In the genomic region with DNA sequence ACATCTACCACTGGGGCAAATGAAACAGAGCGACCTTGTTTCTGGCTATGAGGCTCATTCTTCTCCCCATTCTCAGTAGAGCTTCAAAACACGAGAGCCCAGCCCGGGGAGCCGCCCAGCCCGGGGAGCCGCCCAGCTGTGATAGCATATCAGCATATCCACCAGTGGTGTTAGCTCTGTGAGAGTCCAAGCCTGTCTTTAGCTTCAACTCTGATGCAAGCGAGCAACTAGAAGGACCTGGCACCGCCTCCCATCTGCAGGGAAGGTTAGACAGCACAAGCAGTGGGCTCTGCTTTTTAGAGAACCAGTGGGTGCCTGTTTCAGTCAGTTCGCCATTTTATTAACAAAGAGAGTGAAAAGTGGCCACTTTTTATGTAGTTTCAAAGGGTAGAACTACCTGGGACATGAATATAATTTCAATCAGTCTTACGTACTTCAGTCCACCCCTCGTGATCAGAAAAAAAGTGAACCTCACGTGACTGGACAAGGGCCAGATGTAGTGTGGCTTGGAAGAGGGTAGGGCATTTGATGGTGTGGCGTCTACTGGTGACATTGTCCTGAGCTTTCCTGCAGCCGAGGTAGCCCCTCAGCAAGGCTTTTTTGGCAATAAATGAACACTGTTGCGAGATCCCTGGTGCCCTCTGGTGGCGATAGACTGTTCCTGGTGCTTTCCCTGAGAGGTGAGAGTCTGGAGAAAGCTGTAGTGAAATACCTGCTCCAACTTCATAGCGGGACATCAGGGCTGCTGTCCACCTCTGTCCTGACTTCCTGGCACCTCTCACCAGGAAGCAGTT, we compare ENCODE assay signal across 9 mouse cellular contexts.
DNase-seq lines count a peak whose midpoint lies in the region; ATAC-seq and TF ChIP-seq lines count a peak whose summit lies in the region.
"Had no signal": no experiment of that assay in that cellular context is flagged by ENCODE, and none has a peak within 500 bp of the region (broad histone marks: within the 10 kb centered on the region; RNA-seq: fewer than 3 reads in every experiment).

No protein-coding gene starts in this region.

- peak; percentile 51 to 77; a peak in 2 of 4 replicates for TF ChIP-seq CTCF in CH12.LX (conservative IDR thresholded peaks at IDR 0.05 in 1 of 2, IDR thresholded peaks at IDR 0.05 in 1 of 2; ENCODE audit: low read depth in 2 of 2, low read length in 2 of 2)

- H3K79me2 ChIP-seq in CH12.LX (replicated peaks; ENCODE audit: control insufficient read depth, extremely low read depth, insufficient read depth, poor library complexity, severe bottlenecking): no peaks in the 10 kb centered on the region

- H3K4me1 ChIP-seq in CH12.LX (ENCODE audit: control insufficient read depth in 1 of 2, insufficient read depth in 2 of 2): 0 out of 4 replicates have a peak, but pooled peaks cover 0 to 4% of the 10 kb centered on the region in 2 experiments
- H3K4me1 ChIP-seq: stomach, embryonic 15.5 days had no signal

- in situ Hi-C loops in CH12.LX (cut with MboI; ENCODE audit: low pct_ligation_motif_present, low pct_unique_long_range_greater_than_20kb, low sequenced_read_pairs): no loop called here

- no peak overlapping the region for H3K27ac ChIP-seq in CH12.LX (ENCODE audit: insufficient read depth, low read depth)
- H3K27ac ChIP-seq: stomach, embryonic 15.5 days had no signal

- dilution Hi-C loops in CH12.LX (cut with MboI; ENCODE audit: extremely low pct_ligation_motif_present, extremely low pct_unique_long_range_greater_than_20kb, low sequenced_read_pairs): no loop called here

- TF ChIP-seq RAD21 in CH12.LX (IDR thresholded peaks at IDR 0.05; ENCODE audit: low read depth, low read length): peak; percentile 41

- no peak overlapping the region for H3K9ac ChIP-seq in CH12.LX (ENCODE audit: insufficient read depth, low read depth)
- H3K9ac ChIP-seq: stomach, embryonic 15.5 days had no signal

- 0 out of 2 replicates have a peak, but pooled peaks have one; percentile 45 for ATAC-seq in cerebellum, adult (ENCODE audit: insufficient number of reproducible peaks, low FRiP score, low TSS enrichment)
- peak; percentile 78; the same call in 1 of the 2 replicates for ATAC-seq in frontal cortex, adult (ENCODE audit: low TSS enrichment)

- no peaks in the 10 kb centered on the region for H3K9me3 ChIP-seq in CH12.LX (replicated peaks; ENCODE audit: low read length)
- H3K9me3 ChIP-seq: stomach, embryonic 15.5 days had no signal

- DNase-seq in cerebellum, adult 11-12 months: no peak
- peak; percentile 47 for DNase-seq in CH12.LX (ENCODE audit: extremely low read depth)
- peak; percentile 27 for DNase-seq in cerebellum, adult 8-10 months
- DNase-seq in kidney, postnatal 4 days: peak; percentile 77
- peak; percentile 68 for DNase-seq in mesoderm, embryonic 11.5 days (ENCODE audit: low read depth, low spot score)
- DNase-seq in splenic B cell, adult 2 months (ENCODE audit: low read depth, low spot score): peak; percentile 34

- no peak overlapping the region for H3K4me2 ChIP-seq in CH12.LX (ENCODE audit: insufficient read depth, low read depth, poor library complexity, severe bottlenecking)
- H3K4me2 ChIP-seq: stomach, embryonic 15.5 days had no signal

- H3K27me3 ChIP-seq in CH12.LX (replicated peaks): peaks cover 1% of the 10 kb centered on the region
- no peaks in the 10 kb centered on the region for H3K27me3 ChIP-seq in splenic B cell, adult 2 months (ENCODE audit: control insufficient read depth, insufficient read depth, low read length, poor library complexity, severe bottlenecking)
- H3K27me3 ChIP-seq: stomach, embryonic 15.5 days had no signal

- TF ChIP-seq POLR2A in CH12.LX (IDR thresholded peaks at IDR 0.05; ENCODE audit: low read depth, low read length): no peak

- H3K4me3 ChIP-seq in CH12.LX (replicated peaks in 1 of 3; ENCODE audit: low read depth in 2 of 3, low read length in 2 of 3, poor library complexity in 1 of 3): no peak overlapping the region
- H3K4me3 ChIP-seq: stomach, embryonic 15.5 days had no signal

- H3K36me3 ChIP-seq in CH12.LX (replicated peaks in 1 of 2; ENCODE audit: control insufficient read depth in 1 of 2, insufficient read depth in 1 of 2, low read length in 1 of 2): no peaks in the 10 kb centered on the region
- H3K36me3 ChIP-seq in splenic B cell, adult 2 months (ENCODE audit: control insufficient read depth, insufficient read depth, low read length, poor library complexity, severe bottlenecking): no peaks in the 10 kb centered on the region
- H3K36me3 ChIP-seq: stomach, embryonic 15.5 days had no signal

- no peak for TF ChIP-seq EP300 in CH12.LX (IDR thresholded peaks at IDR 0.05; ENCODE audit: low read length)

TF ChIP-seq in CH12.LX, 34 proteins besides CTCF, POLR2A, EP300 and RAD21:
- no peak for TF ChIP-seq ZNF384 (IDR thresholded peaks at IDR 0.05; ENCODE audit: low read depth, low read length)
- TF ChIP-seq JUN (IDR thresholded peaks at IDR 0.05; ENCODE audit: insufficient read depth, low read depth, low read length): no peak
- TF ChIP-seq TBP (conservative IDR thresholded peaks at IDR 0.05; ENCODE audit: low read depth, low read length): no peak
- TF ChIP-seq USF2 (conservative IDR thresholded peaks at IDR 0.05; ENCODE audit: low read depth, low read length): no peak
- TF ChIP-seq MXI1 (IDR thresholded peaks at IDR 0.05; ENCODE audit: low read depth, low read length): no peak
- TF ChIP-seq BHLHE40 (IDR thresholded peaks at IDR 0.05; ENCODE audit: low read depth, low read length): peak; percentile 16; the same call in 1 of the 2 replicates
- TF ChIP-seq SMC3 (IDR thresholded peaks at IDR 0.05; ENCODE audit: low read depth, low read length): peak; percentile 79
